Mouse (Mus musculus) retina, postnatal 7 days (tissue): ENCODE measurements at regions not wholly inside any gene's neighbourhood (a gene's known extent, or its start where the extent isn't known, plus 50 kb on each side); places are given as distances from the start of the nearest gene placed in this dataset.
"Not testable (repeated sequence)": the region's sequence is repeated elsewhere in the genome, so short reads cannot be mapped to it uniquely, and the experiment has no call there.

Experiments
- DNase-seq: peaks from one replicate; pipeline ENCODE4 v3.0.0-alpha.2; 2012; ENCODE audit warnings: low read depth, low spot score

- DNase-seq = no peak
These were observed 249.4 kb upstream of the Akr1e1 start for GRCm38 (mm10) chr13:4858341-4858740.

- not testable (repeated sequence) for DNase-seq
These were observed 230.5 kb upstream of the Akr1e1 start for GRCm38 (mm10) chr13:4839481-4839880.

- no peak for DNase-seq
These were observed 217.8 kb upstream of the Akr1e1 start for GRCm38 (mm10) chr13:4826756-4827155.

GRCm38 (mm10) chr13:4825749-4826148 lies 216.8 kb upstream of the Akr1e1 start:
- DNase-seq = not testable (repeated sequence)

GRCm38 (mm10) chr13:4806876-4807275 lies 197.9 kb upstream of the Akr1e1 start:
- DNase-seq = no peak

- DNase-seq = no peak
These were observed 191.7 kb upstream of the Akr1e1 start for GRCm38 (mm10) chr13:4800666-4801065.

GRCm38 (mm10) chr13:4791139-4791538 lies 182.2 kb upstream of the Akr1e1 start:
- no peak for DNase-seq

GRCm38 (mm10) chr13:4790414-4790813 lies 181.4 kb upstream of the Akr1e1 start:
- no peak for DNase-seq

GRCm38 (mm10) chr13:4783290-4783689 lies 174.3 kb upstream of the Akr1e1 start:
- no peak for DNase-seq

- DNase-seq = not testable (repeated sequence)
These were observed 169.4 kb upstream of the Akr1e1 start for GRCm38 (mm10) chr13:4778264-4778823.

GRCm38 (mm10) chr13:4776855-4777254 lies 167.9 kb upstream of the Akr1e1 start:
- no peak for DNase-seq

GRCm38 (mm10) chr13:4772324-4772723 lies 163.3 kb upstream of the Akr1e1 start:
- DNase-seq = no peak

GRCm38 (mm10) chr13:4771120-4772075 lies 162.4 kb upstream of the Akr1e1 start:
- no peak for DNase-seq

- DNase-seq = no peak
These were observed 151.0 kb upstream of the Akr1e1 start for GRCm38 (mm10) chr13:4759965-4760364.

- DNase-seq = no peak
These were observed 147.6 kb upstream of the Akr1e1 start for GRCm38 (mm10) chr13:4756529-4756928.

- DNase-seq = no peak
These were observed 134.0 kb upstream of the Akr1e1 start for GRCm38 (mm10) chr13:4742930-4743329.

GRCm38 (mm10) chr13:4716299-4716698 lies 107.3 kb upstream of the Akr1e1 start:
- not testable (repeated sequence) for DNase-seq

- DNase-seq = no peak
These were observed 105.8 kb upstream of the Akr1e1 start for GRCm38 (mm10) chr13:4714724-4715123.

GRCm38 (mm10) chr13:4712698-4713097 lies 103.7 kb upstream of the Akr1e1 start:
- no peak for DNase-seq

GRCm38 (mm10) chr13:4699591-4699990 lies 90.6 kb upstream of the Akr1e1 start:
- DNase-seq = not testable (repeated sequence)

GRCm38 (mm10) chr13:4666375-4667140 lies 57.6 kb upstream of the Akr1e1 start:
- DNase-seq = peak; percentile 43

- DNase-seq = no peak
These were observed 54.4 kb upstream of the Akr1e1 start for GRCm38 (mm10) chr13:4663390-4663789.
